In the genomic region with DNA sequence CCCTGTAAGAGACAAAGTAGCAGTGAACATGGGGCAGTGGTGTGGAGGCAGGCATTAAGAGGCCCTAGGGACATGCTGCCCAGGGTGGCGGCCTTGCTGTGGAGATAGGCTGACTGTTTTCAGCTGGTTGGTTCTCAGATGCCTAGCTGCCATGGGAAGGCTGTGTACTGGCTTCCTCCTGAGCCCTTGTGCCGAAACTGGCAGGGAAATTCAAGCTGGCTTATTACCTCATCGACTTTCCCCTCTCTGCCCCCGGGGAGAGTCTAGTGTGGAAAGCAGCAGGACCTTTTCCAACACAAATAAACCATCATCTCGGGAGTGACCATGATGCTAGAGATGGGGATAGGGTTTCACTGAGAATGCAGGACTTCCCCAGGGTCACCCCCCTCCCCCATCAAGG, we compare ENCODE assay signal across 10 mouse cellular contexts. TPM values are rescaled to one million over a fixed set of nuclear protein-coding genes. Genes with fewer than 3 reads are reported as not detected.
DNase-seq lines count a peak whose midpoint lies in the region; ATAC-seq and TF ChIP-seq lines count a peak whose summit lies in the region.
"Had no signal": no experiment of that assay in that cellular context is flagged by ENCODE, and none has a peak within 500 bp of the region (broad histone marks: within the 10 kb centered on the region; RNA-seq: fewer than 3 reads in every experiment).

No protein-coding gene starts in this region.

- no peak overlapping the region for H3K4me3 ChIP-seq in liver, embryonic 14.5 days (ENCODE audit: insufficient read depth in 1 of 2, low read depth in 2 of 2, low read length in 2 of 2)

- DNase-seq in adrenal gland, adult 2 months, result peak; percentile 46
- no peak for DNase-seq in adrenal gland, adult 8-10 months
- DNase-seq in lung, postnatal 10 days, result peak; percentile 31
- no peak for DNase-seq in lung, postnatal 4 days
- peak; percentile 45 to 60 for DNase-seq in heart, adult 9 months (ENCODE audit: low spot score in 2 of 2)
- no peak for DNase-seq in liver, embryonic 14.5 days (ENCODE audit: low read depth in 3 of 3, low spot score in 3 of 3)
- no peak for DNase-seq in c-Kit-positive CD71-positive TER-119-positive erythroid progenitor cells, embryonic 14.5 days (ENCODE audit: low spot score)
- DNase-seq in layer of hippocampus, adult 18-20 months (ENCODE audit: low spot score in 2 of 2), result no peak
- DNase-seq: forebrain, postnatal 0 days; thymus, postnatal 14 days had no signal

- H3K9me3 ChIP-seq in liver, embryonic 14.5 days (ENCODE audit: control insufficient read depth, low read length), result no peaks in the 10 kb centered on the region

- no peaks in the 10 kb centered on the region for H3K27me3 ChIP-seq in liver, embryonic 14.5 days (ENCODE audit: control insufficient read depth, insufficient read depth, low read length)

- no peak for TF ChIP-seq EP300 in liver, embryonic 14.5 days (IDR thresholded peaks at IDR 0.05; ENCODE audit: low read depth)

- WGBS in liver, embryonic 14.5 days (ENCODE audit: insufficient replicate concordance), result 66% methylated on average over 5 of the region's 5 CpGs

- H3K9ac ChIP-seq in liver, embryonic 14.5 days (replicated peaks), result no peak overlapping the region
- H3K9ac ChIP-seq: forebrain, postnatal 0 days had no signal

- H3K27ac ChIP-seq in liver, embryonic 14.5 days, result peak overlapping the region; percentile 27

- no peak for ATAC-seq in liver, embryonic 14.5 days (ENCODE audit: insufficient read depth)
- ATAC-seq: forebrain, postnatal 0 days had no signal

- TF ChIP-seq CTCF in liver, embryonic 14.5 days (IDR thresholded peaks at IDR 0.05; ENCODE audit: low read depth), result no peak

- no peak overlapping the region for H3K4me2 ChIP-seq in liver, embryonic 14.5 days (ENCODE audit: low read depth)

- H3K4me1 ChIP-seq in liver, embryonic 14.5 days (replicated peaks; ENCODE audit: control insufficient read depth in 2 of 2, insufficient read depth in 2 of 2, low read length in 1 of 2), result peaks cover 34 to 50% of the 10 kb centered on the region in 2 experiments

- no peaks in the 10 kb centered on the region for H3K36me3 ChIP-seq in liver, embryonic 14.5 days (replicated peaks; ENCODE audit: control insufficient read depth, insufficient read depth, low read depth)

RNA-seq across cellular contexts. Expression of a gene that starts 28.0 kb away (rescaled TPM):
- 1 to 10 TPM; 3.9 to 6.2 TPM for total RNA-seq in adrenal gland, adult 2 months (2021)
- 8.3 and 9.3 TPM in 2 replicates for polyA plus RNA-seq in adrenal gland, adult 2 months (2012; rRNA removed)
- 1 to 10 TPM; 4.5 to 10.0 (median 6.7) TPM for total RNA-seq in adrenal gland, adult 8-10 months (2022)
- polyA plus RNA-seq in liver, embryonic 14.5 days (2012; rRNA removed), result 0.31 and 0.63 TPM in 2 replicates
- 1.3 and 1.7 TPM in 2 replicates for polyA plus RNA-seq in liver, embryonic 14.5 days (2014; fragmentation: Nextera tagmentation; extraction: Ambion mirVana)
- total RNA-seq in layer of hippocampus, adult 18-20 months (2021), result 100 to 1,000 TPM; 150 to 152 TPM

Comparison
In these comparisons a context has a peak if more than half of its experiments do, and no peak if none do; other contexts are left out.
1. DNase-seq: peak in adrenal gland, adult 2 months (single experiment), lung, postnatal 10 days (single experiment) and heart, adult 9 months (2 of 2); none in adrenal gland, adult 8-10 months (single experiment), lung, postnatal 4 days (0 of 2), liver, embryonic 14.5 days (0 of 3), c-Kit-positive CD71-positive TER-119-positive erythroid progenitor cells, embryonic 14.5 days (single experiment) and layer of hippocampus, adult 18-20 months (0 of 2).
2. RNA of a gene that starts 28.0 kb away (total RNA-seq): 150 to 152 TPM in layer of hippocampus, adult 18-20 months; 4.5 to 10.0 TPM in adrenal gland, adult 8-10 months and 3.9 to 6.2 TPM in adrenal gland, adult 2 months; every median in the first group is over 10 times any median in the second.